Mouse (Mus musculus): ENCODE results near the gene Dpp8.

GRCm38 (mm10) chr9:64985037-64985794 lies 47.0 kb upstream of the Dpp8 start:
- TF ChIP-seq CTCF (IDR thresholded peaks at IDR 0.05; ENCODE audit: extremely low read depth, insufficient read depth, low read length) (no peak), POLR2A (IDR thresholded peaks at IDR 0.05; ENCODE audit: extremely low read depth, insufficient read depth, low read length) (no peak)
